ENCODE assay signal across 8 mouse cellular contexts in the genomic region with DNA sequence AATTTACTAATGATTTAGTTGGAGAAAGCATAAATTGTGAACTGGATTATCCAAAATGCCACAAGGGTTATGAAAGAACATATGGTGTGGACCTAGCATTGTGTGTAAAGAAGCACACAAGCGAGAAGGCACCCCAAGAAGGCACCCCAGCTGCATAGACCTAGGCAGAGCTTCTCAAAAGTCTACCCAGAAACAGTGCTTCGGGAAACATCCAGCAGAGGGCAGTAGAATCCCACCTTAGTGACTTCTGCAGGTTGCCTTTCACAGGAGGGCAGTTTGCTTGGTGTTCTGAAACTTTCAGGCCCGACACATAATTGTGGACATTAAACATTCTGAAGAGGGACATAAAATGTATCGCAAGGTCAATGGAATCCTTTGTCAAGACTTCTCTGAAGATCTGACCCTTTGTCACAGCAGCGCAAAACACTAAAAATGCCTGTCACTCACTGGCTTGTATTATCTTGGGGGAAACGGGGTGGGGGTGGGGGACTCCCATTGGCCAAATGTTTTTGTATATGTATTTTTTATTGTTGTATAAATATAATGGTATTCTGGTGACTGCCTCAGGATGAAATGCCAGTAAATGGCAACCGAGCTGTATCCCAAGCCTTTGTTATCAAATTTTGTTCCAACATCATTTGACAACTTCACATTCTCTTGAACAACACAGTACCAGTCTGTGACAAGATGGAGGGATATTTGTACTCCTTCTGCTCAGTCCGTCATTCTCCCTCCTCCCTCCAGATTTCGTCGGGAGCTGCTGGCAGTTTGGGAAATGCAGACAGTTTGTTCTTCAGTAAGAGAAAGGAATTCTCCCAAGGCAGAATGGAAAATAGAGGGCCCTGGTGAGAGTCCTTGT.
DNase-seq lines count a peak whose midpoint lies in the region; ATAC-seq and TF ChIP-seq lines count a peak whose summit lies in the region.

No protein-coding gene starts in this region.

- H3K9ac ChIP-seq in lung, embryonic 16.5 days (ENCODE audit: low read length) = no peak overlapping the region

- TF ChIP-seq CTCF in G1E (IDR thresholded peaks at IDR 0.05; ENCODE audit: low read depth, low read length) = peak; percentile 53; the same call in 1 of the 2 replicates
- peak; percentile 88 for TF ChIP-seq CTCF in layer of hippocampus, adult 2 months (conservative IDR thresholded peaks at IDR 0.05)

- 47% methylated on average over 10 of the region's 10 CpGs for WGBS in embryonic facial prominence, embryonic 10.5 days
- 35% methylated on average over 10 of the region's 10 CpGs for WGBS in lung, embryonic 16.5 days

- ATAC-seq in G1E (ENCODE audit: extremely low read depth, insufficient number of reproducible peaks, low FRiP score, poor library complexity, severe bottlenecking) = no peak
- peak; percentile 62 to 71; a peak in 3 of 4 replicates for ATAC-seq in hematopoietic stem cell, adult 5-6 weeks (replicated peaks in 1 of 2; ENCODE audit: insufficient read depth in 1 of 2, low FRiP score in 2 of 2, low TSS enrichment in 1 of 2, low read depth in 1 of 2, poor library complexity in 2 of 2, severe bottlenecking in 2 of 2)
- 0 out of 2 replicates have a peak, but pooled peaks have one; percentile 23 for ATAC-seq in lung, embryonic 16.5 days (ENCODE audit: low read depth)
- ATAC-seq in erythroid progenitor cell, adult 5-6 weeks (replicated peaks; ENCODE audit: low FRiP score, poor library complexity, severe bottlenecking) = no peak

- H3K4me3 ChIP-seq in G1E (ENCODE audit: low read depth, low read length) = no peak overlapping the region
- H3K4me3 ChIP-seq in embryonic facial prominence, embryonic 10.5 days = no peak overlapping the region
- no peak overlapping the region for H3K4me3 ChIP-seq in layer of hippocampus, adult 2 months
- H3K4me3 ChIP-seq in lung, embryonic 16.5 days (ENCODE audit: low read length) = no peak overlapping the region

- H3K27me3 ChIP-seq in G1E (ENCODE audit: insufficient read depth, low read length) = no peaks in the 10 kb centered on the region
- H3K27me3 ChIP-seq in embryonic facial prominence, embryonic 10.5 days (replicated peaks; ENCODE audit: low read depth, poor library complexity, severe bottlenecking) = no peaks in the 10 kb centered on the region
- H3K27me3 ChIP-seq in lung, embryonic 16.5 days (ENCODE audit: control insufficient read depth, insufficient read depth, low read depth, low read length) = no peaks in the 10 kb centered on the region

- no peak overlapping the region for H3K4me2 ChIP-seq in lung, embryonic 16.5 days (ENCODE audit: low read depth, low read length)

- peak; percentile 3 for DNase-seq in G1E (ENCODE audit: low spot score)
- peak; percentile 56 to 67 for DNase-seq in adrenal gland, postnatal 36 days
- peak; percentile 83 for DNase-seq in embryonic facial prominence, embryonic 10.5 days (ENCODE audit: low spot score)
- peak; percentile 80 to 90 for DNase-seq in layer of hippocampus, adult 2 months (ENCODE audit: low spot score in 2 of 2)
- DNase-seq in right cerebral cortex, adult 2 months (ENCODE audit: low spot score in 2 of 2) = peak; percentile 90 to 95

- no peaks in the 10 kb centered on the region for H3K36me3 ChIP-seq in G1E (replicated peaks)
- no peaks in the 10 kb centered on the region for H3K36me3 ChIP-seq in embryonic facial prominence, embryonic 10.5 days (replicated peaks)
- H3K36me3 ChIP-seq in lung, embryonic 16.5 days (ENCODE audit: control insufficient read depth, insufficient read depth, low read length) = no peaks in the 10 kb centered on the region

- no peaks in the 10 kb centered on the region for H3K9me3 ChIP-seq in G1E (replicated peaks)
- no peaks in the 10 kb centered on the region for H3K9me3 ChIP-seq in embryonic facial prominence, embryonic 10.5 days
- no peaks in the 10 kb centered on the region for H3K9me3 ChIP-seq in lung, embryonic 16.5 days (ENCODE audit: control insufficient read depth, low read length)

- H3K27ac ChIP-seq in embryonic facial prominence, embryonic 10.5 days (replicated peaks) = peak overlapping the region; percentile 45; the same call in 1 of the 2 replicates
- peak overlapping the region; percentile 55 for H3K27ac ChIP-seq in layer of hippocampus, adult 2 months
- H3K27ac ChIP-seq in lung, embryonic 16.5 days (ENCODE audit: low read length) = no peak overlapping the region

- H3K4me1 ChIP-seq in G1E (ENCODE audit: insufficient read depth, low read depth, low read length) = no peaks in the 10 kb centered on the region
- H3K4me1 ChIP-seq in embryonic facial prominence, embryonic 10.5 days = peaks cover 9% of the 10 kb centered on the region; the same call in 1 of the 2 replicates
- no peaks in the 10 kb centered on the region for H3K4me1 ChIP-seq in lung, embryonic 16.5 days (replicated peaks; ENCODE audit: control insufficient read depth, insufficient read depth, low read length)

Comparison
In these comparisons a context has a peak if more than half of its experiments do, and no peak if none do; other contexts are left out.
1. ATAC-seq: peak in hematopoietic stem cell, adult 5-6 weeks (2 of 2) and lung, embryonic 16.5 days (single experiment); none in G1E (single experiment) and erythroid progenitor cell, adult 5-6 weeks (single experiment).
2. DNase-seq: peak in every context shown above with its lines; median percentile 92 in right cerebral cortex, adult 2 months; 85 in layer of hippocampus, adult 2 months; 83 in embryonic facial prominence, embryonic 10.5 days; 62 in adrenal gland, postnatal 36 days; 3 in G1E.